Mouse (Mus musculus) adrenal gland, adult (tissue): ENCODE results near the gene Cdk15.

Experiments used
- DNase-seq, 2 experiments: peaks; one replicate each; pipeline ENCODE4 v3.0.0; 2022 to 2023; ENCODE audit warnings: low spot score in 1 of 2; ENCODE audit not compliant: inconsistent age in 2 of 2

Gene Cdk15

DNA sequence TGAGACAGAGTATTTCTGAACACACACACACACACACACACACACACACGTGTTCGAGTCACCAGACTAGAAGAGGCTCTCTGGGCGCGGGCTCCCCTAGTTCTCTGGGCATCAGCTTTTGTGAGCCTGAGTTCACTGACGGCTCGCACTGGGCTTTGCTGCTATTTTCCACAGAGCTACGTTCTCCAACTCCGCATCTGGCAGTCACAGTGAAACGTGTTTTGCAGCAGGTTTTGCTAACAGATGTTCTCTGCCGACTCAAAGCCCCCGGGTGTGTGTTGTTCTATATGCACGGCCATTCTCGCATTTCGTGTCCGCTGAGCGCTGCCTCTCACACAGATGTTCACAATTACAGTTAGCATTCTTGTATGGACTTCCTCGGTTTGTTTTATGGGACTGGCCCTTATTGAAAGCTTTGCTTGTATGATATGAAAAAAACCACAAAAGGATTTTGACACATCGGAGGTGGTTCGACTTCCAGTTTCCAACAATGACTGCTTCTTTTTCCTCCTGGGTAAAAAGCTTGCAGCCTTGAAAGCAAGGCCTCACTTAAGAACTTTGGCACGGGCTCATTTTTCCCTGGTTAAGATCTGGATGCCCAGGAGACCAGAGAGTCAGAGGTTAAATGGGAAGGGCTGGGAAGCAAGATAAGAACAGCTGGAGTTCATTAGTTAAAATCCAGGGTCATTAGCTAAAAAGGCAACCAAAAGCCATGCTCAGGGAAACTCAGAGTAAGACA is 13.4 kb downstream of the Cdk15 start:
- peak; percentile 20 to 65 for DNase-seq

GRCm38 (mm10) chr1:59272189-59272588 is 15.5 kb downstream of the Cdk15 start:
- DNase-seq, result no peak

GRCm38 (mm10) chr1:59285880-59286279 is 29.2 kb downstream of the Cdk15 start:
- DNase-seq, result no peak

- DNase-seq, result peak in 1 of 2 experiments; percentile 50
Observed at GRCm38 (mm10) chr1:59286316-59286850, 29.7 kb downstream of the Cdk15 start.

GRCm38 (mm10) chr1:59287733-59288132 is 31.0 kb downstream of the Cdk15 start:
- no peak for DNase-seq

GRCm38 (mm10) chr1:59291652-59292051 is 34.9 kb downstream of the Cdk15 start:
- no peak for DNase-seq

GRCm38 (mm10) chr1:59295769-59296168 is 39.1 kb downstream of the Cdk15 start:
- no peak for DNase-seq

GRCm38 (mm10) chr1:59297167-59297566 is 40.5 kb downstream of the Cdk15 start:
- no peak for DNase-seq

DNA sequence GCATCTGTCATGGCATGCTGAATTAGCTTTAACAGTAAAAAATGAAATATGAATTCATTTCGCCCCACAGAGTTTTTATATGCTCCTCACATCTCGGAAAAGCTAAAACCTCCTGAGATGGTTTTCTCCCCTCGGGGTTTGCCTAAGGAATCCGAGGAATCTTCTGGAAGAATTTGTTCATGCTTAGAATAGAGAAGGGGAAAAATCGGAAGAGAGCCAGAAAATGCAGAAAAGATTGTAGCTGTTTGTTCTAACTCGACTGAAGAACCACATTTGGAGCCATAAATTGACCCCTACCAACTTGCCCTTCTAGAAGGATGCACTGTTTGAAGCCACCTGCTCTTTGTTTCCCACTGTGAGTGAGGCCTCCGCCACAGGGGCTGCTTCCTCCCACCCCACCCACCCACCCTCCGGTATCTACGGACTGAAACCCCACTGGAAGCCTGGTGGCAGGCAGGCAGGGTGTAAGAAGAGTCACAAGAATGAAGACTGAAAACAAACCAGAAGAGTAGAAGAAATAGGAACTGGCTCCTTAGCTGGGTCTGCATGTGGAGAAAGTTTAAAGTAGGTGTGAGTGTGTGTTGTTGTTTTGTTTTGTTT is 41.9 kb downstream of the Cdk15 start:
- no peak for DNase-seq

GRCm38 (mm10) chr1:59307310-59307709 is 50.6 kb downstream of the Cdk15 start:
- DNase-seq, result no peak

DNA sequence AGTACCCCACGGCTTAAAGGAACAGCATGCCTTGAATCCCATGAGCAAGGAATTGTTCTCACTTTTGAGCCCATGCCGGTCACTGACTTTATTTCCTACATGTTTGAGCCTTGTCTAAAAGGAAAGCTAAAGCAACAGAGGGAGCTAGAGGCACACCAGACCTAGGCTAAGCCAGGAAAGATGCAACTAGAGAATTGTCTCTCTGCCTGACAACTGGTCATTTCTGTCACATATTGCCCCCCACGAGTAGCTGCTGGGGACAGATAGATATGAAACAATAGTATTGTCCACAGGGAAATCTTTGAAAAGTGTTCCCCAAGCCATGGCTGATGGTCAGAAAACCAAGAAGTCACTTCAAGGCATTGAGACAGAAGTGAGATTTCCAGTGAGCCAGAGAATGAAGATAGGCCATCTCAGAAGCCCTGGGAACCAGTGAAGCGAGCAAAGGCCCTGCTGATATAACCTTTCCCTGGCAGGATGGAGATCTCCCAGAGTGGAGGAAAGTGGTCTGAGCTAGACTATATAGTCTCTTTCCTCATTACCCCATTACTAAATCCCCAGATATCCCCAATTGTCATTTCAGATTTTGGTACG is 54.7 kb downstream of the Cdk15 start:
- no peak for DNase-seq

DNA sequence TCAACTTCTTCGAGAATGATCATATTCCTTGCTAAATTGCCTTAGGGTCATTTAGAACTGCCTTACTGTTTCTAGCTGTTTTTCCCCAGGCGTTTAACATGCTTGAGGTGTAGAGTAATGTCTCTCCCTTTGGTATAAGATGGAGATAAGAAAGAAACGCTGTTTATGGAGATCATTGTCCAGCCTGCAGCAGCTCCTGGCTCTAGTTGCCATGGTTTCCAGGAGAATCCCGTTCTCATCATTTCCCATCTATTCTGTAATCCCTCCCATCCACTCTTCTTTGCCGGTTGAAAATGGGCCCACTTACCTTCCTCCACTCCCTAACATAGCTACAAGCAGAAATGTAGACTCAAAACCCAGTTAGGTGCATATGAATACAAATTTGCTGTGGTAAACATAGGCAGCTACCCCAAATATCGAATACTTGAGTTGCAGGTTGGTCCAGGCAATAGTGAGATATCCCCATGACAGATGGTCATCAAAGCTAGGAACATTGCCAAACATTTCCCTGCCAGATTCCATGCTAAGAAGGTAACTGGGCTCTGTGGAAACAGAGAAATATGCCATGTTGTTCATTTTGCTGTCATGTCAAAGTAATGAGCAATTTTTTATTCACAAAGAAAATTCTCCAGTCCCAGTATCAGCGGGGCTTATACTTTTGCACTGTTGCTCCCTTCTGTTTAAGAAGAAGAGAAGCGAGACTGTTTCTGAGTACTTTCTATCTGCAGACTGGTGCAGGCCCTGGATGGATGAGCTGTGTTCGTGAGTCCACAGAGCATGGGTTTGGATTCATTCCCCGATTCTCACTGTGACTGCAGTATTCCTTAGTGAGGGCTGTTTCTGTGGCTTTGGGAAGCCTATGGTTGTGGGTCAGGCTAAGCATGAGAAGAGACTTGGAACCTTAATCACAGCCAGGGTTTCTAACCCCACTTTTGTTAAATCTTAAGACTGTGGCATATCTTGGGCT is 55.8 kb downstream of the Cdk15 start:
- no peak for DNase-seq

DNA sequence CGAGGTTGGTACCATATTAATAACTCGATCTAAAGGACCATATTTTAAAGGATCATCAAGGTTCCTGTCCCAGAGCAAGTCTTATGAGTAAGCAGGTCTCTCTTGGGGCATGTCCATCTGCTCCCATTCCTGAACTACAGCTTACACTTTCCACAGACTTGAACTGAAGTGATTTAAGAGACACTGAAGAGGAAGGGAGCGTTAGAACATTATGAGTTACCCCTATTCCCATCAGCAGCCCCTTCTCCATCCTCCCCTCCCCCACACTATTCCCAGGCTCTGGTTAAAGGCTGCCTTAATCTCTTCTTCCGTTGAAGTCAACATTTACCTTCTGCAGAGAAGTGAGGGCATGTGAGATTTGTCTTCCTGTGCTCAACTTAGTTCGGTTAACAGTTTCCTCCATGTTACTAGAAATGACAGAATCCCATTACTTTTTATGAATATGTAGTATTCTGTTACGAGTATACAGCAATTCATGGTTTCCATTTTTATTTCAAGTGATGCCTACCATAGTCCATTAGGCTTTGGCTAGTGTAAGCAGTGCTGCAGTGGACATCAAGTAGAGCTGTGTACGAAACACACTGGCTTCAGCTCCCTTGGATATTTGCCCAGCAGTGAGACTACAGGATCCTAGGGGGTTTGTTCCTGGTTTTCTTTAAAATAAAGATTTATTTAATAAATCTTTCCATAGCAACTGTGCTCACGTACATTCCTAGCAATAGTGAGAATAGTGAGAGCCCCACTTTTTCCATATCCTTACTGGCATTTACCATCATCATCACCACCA is 56.6 kb downstream of the Cdk15 start:
- no peak for DNase-seq

GRCm38 (mm10) chr1:59315057-59315807 is 58.5 kb downstream of the Cdk15 start:
- DNase-seq, result no peak

DNA sequence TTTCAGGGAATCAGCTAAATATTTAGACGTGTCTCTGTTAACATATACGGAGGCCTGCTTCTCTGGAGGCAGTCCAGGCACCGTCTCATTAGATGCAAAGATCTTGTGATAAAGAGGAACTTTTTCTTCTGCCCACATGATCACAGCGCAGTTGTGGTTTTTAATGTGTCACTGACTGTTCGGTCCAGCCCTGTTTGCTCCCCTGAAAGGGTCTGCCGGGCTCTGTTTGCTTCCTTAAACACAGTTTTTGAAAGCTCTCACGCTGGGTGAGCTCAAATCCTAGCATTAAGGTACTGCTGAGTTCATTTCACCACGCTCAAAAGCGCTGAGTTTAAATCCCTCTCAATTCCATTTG is 59.3 kb downstream of the Cdk15 start:
- no peak for DNase-seq

DNA sequence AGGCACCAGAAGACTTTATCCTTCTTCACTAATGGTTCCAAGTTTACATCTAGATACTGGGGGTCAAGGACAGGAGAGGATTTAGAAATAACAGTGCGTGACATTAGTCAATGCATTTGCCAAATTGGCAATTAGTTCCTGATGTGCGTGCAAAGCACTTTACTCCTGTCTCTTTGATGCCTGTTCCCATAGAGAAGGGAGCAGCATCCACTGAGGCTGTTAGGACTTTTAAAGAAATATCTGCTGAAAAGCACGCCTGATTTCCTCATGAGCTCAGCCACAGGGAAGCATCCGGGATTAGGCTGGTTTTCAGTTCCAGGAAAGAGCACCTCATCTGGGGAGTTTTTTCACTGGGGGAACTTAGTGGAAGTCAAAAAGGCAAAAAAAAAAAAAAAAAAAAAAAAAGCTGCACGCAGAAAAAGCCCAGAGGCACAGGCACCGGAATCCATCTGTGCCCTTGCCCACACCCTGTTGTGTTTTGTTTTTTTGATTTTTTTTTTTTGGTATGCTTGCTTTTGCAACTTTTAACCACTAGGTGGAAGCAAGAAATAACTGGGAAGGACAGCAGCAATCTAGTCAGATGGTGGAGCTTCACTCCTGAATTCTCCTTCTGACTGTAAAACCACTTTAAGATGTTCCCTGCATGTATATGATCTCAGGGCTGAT is 59.8 kb downstream of the Cdk15 start:
- DNase-seq, result peak in 1 of 2 experiments; percentile 65

GRCm38 (mm10) chr1:59317397-59317796 is 60.7 kb downstream of the Cdk15 start:
- no peak for DNase-seq

GRCm38 (mm10) chr1:59318878-59319277 is 62.2 kb downstream of the Cdk15 start:
- DNase-seq, result no peak
